Mouse (Mus musculus) hematopoietic stem cell, adult 5-6 weeks (primary cell): ENCODE measurements at regions not wholly inside any gene's neighbourhood (a gene's known extent, or its start where the extent isn't known, plus 50 kb on each side); places are given as distances from the start of the nearest gene placed in this dataset.

Experiments
- ATAC-seq, 2 experiments: fragments of 125-278 bp in 1 of 2; replicated peaks in 1 of 2; 2 replicates each; pipeline ENCODE4 v1.8.0; 2016 to 2017; ENCODE audit warnings: inconsistent platforms in 2 of 2, mild to moderate bottlenecking in 2 of 2, moderate number of reproducible peaks in 2 of 2, low read depth in 1 of 2, moderate TSS enrichment in 1 of 2; ENCODE audit not compliant: low FRiP score in 2 of 2, poor library complexity in 2 of 2, severe bottlenecking in 2 of 2, insufficient read depth in 1 of 2, low TSS enrichment in 1 of 2

DNA sequence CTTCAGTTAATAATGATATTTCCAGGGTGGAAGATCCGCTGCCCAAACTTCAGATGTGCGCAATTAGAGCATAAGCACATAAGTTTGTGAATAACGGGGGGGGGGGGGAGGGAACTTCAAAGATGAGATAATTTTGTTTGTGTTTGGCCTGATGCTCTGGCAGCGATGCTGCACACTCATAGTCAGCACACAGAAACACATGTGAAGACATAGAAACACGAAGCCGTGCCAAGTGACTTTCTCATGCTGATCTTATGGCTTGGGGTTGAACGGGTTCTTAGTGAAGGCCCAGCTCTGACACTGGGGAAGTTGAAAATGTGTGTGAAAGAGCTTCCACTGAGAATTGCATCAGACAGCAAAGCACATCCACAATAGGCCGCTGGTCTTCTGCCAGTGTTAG is 190.2 kb upstream of the Tbx18 start:
- ATAC-seq, result no peak

DNA sequence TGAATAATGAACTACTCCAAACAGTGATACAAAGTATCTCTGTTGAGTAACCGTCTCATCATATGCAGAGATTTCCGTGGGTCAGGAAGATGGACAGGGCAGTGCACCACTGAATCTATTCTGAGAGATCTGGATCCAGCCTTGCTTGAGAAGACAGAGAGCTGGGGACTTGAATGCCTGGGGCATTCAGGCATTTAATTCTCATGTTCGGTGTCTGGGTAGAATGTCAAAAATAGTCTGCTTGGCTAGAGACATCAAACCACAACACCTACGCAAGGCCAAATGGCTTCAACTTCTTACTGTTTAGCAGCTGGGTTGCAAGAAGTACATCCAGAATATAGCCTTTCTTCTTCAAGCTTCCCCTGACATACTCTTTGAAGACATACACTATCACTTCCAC is 194.1 kb upstream of the Tbx18 start:
- ATAC-seq, result 0 out of 4 replicates have a peak, but pooled peaks of 1 of the 2 experiments have one; percentile 12

DNA sequence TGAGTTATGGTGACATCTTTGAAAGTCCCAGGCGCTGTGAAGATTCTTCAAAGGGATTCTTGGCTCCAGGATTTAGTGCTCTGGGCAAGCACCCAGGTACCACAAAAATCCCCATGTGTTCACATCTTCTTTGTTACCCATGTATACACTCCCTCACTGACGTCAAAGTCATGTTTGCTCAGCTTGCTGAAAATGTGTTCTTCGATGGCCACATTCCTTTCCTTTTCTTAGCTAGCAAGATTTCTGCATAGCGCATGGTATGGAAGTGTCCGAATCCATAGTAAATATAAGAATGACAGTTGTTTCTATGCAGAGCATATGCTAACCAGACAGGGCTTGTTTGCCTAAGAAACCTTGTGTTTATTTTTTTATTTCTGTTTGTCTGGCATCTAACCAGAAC is 202.2 kb upstream of the Tbx18 start:
- no peak for ATAC-seq

DNA sequence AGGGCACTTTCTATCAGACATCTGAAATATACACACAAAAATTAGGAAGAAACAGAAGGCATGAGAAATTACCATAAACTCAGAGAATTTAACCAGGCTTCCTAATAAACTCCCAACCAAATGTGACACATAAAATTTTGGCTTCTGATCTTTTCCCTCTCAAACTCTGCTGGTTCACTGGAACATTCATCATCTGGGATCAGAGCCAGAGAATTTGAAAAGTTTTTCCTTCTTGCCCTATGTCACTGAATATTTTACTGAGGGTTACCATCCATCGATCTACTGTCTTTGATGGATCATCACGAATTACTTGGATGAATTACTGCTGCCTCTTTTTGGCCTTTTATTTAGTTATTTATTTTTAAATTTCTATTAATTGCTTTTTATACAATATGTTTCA is 221.4 kb upstream of the Tbx18 start:
- ATAC-seq, result no peak

DNA sequence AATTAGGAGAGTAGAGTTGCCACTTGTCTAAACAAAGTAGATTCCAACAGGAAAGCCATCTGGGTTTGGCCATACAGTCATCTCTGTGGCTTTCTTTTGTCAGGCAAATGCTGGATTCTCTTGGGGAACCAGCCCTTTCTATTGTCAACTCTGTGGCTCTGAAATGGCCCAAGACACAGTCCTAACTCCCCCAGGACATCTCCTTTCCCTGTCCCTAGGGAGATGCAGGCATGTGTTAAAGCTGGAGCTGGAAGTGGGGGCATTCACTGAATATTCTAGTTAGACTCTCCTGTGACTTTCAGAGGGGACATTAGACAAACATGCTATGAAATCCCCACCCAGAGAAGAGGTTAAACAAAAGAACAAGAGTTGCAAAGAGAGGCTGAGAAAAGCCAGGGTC is 223.9 kb upstream of the Tbx18 start:
- ATAC-seq, result no peak

DNA sequence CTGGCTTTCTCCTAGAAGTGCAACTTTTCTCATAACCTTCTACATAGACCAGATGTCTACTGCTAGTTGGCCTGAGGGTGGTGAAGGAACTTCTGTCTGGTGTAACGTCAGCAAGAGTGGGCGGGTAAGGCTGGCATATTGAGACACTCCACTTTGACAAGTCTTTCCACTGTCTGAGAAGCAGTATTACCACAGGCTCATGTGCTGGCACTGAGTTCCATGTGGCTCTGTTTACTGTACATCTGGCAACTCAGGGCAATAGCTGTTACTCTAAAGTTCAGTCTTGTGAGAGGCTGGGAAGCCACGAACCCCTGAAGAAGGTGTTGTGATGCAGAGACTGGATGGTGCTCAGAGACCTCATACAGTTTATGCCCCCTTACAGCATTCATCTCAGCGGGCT is 230.7 kb upstream of the Tbx18 start:
- no peak for ATAC-seq

DNA sequence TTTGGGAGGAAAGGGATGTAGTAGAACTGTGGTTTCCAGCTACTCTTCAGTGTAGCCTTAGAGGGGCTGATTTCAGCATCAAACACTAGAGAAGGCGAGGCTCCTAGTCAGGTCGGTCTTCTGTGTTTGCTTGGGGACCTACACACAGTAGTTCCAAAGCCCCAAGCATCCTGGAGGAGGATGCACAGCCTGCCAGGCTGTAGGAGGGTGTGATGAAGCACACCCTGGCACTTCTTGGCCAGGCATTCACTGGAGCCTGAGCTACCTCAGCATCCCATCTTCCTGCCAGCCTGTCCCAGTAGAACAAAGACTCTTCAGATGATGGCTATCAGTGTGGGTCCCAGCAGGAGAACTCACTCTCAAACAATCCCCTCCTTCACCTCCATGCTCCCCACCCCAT is 233.4 kb upstream of the Tbx18 start:
- ATAC-seq, result no peak

DNA sequence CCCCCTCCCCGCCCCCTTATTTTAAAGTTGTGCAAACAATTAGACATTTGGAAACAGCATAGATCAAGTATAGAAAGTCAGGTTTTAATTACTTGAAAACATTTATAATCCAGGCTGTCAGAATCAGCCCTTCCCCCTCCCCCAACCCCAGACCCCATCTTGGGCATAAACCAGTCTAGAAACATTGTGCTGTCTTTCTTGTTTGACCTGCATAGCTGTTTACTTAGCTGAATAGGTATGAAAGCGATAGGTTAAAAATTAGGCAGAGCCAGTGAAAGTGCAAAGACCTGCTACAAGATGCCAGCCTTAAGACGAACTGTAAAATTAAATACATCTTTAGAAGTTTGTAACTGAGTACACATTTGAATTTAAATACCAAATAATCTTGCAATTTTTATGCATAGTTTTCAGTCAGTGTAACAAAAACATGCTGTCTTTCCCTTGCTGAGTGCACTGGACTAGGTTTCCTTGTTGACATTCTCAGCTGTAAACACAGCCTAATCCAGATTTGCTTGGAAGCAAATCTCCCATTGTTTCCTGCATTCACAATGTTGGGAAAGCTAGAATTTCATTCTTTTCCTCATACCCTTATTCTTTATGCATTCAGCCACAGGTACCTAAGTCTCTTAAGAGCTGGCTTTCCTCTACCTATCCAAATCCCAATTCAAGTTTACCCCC is 234.2 kb upstream of the Tbx18 start:
- ATAC-seq, result no peak

DNA sequence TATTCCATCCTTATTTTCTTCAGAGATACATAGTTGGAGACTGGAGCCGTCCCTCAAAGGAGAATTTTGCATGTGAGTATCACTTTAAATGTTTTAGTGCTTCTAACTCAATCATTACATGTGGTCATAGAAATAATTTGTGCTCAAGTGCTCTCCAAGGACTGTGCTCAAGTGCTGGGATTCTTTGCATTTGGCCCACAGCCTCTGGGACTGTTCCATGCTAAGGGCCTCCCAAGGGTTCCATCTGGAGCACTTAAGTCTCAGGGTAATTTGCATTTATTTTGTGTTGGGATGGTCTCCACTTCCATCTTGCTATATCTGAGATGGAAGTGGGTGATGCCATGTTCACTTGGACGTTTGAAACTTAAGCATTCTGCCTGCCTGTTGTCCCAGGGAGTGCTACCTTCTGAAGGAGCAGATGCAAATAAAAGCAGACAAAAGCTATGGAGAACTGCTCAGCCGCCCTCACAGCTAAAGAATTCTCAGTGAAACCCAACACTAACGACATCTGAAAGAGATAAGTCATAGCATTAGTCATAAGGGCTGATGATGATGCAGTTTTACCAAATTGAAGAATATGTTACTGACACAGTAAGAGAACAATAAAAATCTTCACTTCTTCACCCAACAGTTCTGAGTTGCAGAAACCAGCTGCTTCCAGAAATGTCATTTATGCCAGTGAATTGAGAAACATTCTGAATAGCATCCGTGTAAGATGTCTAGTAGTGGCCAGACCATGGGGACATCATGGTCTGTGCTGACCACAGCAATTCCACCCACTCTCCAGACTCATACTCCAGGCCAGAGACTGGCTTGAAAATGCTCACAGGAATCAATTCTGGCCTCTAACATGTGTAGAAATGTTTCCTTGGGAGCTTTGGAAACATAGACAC is 237.4 kb upstream of the Tbx18 start:
- ATAC-seq, result no peak

DNA sequence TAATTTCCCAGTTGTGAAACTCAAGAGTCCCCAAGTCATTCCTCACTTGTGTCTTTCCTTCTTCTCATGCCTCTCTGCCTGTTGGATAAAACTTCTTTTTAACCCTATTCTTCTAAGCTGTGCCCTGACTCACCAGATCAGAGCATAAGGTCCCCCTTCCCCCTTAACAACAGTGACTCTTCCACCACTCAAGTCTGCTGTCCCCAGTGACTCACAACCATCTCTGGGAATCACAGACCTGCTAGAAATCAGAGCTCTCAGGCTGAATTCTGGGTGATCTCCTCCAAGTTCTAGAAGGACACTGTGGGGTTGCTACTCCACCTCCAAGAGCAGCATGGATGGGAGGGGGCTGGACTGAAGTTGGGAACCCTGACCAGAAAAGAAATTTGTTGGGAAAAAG is 239.5 kb upstream of the Tbx18 start:
- ATAC-seq, result no peak

DNA sequence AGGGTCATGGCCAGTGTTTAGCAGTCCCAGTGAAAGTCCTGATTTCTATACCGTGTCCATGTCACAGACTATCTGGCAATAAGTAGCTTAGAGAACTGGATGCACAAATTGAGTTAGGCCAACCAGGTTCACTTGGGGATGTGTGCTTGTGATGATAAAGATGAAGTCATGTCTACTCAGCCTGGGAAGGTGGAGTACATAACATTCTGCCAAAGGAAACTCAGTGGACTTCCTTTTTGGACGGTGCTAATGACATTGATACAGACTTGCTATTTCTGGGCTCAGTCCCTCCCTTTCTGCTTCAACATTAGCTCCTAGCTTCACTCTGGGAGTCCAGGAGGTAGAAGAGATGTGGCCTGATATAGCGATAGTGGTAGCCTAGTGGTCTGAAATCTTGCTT is 240.7 kb upstream of the Tbx18 start:
- ATAC-seq, result no peak

DNA sequence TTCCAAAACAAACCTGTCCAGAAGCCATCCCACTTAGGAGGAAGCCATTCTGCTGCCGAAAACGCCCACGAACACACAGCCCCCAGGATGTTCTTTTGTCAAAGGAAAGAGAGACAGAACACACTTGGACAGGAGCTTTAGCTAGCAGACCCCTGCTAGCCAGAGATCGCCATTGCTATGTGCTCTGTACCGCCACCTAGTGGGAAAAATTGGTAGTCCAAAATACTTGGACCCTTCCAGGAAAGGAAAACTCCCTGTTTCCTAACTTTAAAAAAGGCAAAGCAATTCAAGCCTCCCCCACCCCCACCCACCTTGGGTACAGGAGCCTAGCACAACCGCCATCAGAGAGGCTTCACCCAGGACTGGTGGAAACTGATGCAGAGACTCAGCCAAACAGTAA is 242.5 kb upstream of the Tbx18 start:
- no peak for ATAC-seq

DNA sequence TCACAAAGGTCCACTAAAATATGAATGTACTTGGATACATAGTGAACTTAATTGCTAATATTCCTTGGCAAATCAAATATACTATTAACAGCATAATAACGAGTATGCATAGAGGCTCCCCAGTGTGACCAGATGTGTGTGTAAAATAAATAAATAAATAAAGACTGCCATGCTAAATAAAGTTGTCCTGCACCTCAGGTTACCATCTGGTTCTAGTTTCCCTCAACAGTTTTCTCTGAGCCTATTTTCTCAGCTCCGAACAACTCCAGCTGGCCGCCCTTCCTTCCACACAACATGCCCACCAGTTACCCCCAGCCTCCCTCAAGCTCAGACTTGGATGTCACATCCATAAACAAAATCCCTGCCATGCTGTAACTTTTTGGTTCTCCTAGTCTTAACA is 253.8 kb upstream of the Tbx18 start:
- no peak for ATAC-seq

DNA sequence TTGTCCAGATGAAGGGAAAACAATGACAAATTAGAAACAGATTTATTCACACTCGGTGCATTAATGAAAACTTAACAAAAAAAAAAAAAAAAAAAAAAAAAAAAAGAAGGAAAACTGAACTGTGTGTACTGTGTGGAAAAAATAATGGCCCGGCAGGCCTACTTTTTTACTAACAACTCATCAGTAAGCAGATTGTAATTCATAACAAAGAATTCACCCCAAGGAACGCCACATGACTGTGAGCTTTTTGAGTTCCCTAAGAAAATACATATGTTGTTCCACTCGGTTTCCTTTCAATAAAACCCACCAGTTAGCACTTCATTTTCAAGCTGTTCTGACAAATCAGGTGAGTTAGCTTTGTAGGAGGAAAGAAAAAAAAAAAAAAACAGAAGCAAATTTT is 254.4 kb upstream of the Tbx18 start:
- ATAC-seq, result no peak

DNA sequence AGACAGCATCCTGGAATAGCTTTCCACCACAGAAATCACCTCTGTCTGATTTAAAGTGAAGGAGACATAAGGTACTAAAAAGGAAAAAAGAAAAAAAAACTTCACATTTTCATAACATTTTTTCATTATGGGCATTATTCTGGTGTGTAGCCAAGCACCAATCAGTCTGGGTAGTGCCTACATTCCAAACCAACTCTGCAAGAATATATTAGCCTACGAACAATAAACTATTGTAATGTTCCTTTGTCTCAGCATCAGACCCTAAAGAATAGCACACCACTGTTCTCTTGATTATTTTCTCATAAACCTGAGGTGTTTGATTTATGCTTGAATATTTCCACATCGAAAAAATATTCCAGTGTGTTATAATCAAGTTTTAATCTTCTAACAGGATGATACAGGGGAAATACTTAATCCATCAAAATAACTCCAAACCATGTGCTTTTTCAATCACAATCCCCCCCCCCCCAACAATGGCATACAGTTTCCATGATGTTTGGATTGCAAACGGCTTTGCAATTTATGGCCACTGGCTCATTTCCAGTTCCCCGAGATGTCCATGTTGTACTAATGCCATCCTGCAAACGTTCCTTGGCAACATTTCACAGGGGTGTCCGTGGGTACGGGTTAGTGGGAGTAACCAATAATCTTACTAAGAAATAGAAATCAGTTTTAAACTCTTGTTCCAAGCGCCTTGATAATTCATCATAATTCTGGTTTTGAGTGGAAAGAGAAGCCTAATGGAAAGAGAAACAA is 275.1 kb upstream of the Tbx18 start:
- ATAC-seq, result no peak

DNA sequence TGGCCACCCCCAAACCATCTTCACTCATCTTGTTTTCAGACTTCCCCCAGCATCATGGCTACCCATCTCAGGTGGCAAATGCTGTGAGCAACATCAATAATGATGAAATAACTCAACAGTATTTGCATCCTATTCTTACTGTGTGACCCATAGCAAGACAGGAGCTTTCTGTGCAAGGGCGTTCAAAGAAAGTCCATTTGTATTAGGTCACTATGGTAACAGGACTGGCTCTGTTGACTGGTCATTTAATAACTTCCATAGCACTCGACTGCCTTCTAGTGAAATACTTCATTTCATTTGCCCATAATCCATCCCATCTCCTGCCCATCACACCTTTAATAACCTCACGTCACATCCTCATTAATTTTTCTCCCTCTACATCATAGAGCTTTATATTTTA is 292.7 kb upstream of the Tbx18 start:
- no peak for ATAC-seq

DNA sequence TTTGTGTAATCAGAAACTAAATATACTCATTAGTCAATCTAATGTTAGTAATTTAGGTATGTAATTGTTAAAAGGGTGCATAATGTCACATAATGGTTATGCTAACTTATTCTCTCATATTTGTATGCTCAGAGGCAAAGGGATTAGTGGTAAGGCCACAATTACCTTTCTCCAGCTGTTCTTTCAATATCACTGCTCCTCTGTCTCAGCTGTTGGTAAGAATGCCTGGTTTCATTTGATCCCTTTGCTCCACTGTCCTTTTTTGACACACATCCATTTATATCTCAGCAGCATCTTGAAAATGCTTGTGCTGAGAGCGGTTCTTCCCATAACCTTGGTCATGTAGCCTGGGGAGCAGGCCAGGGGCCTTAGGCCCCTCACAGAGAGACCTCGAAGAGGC is 294.9 kb upstream of the Tbx18 start:
- ATAC-seq, result no peak

DNA sequence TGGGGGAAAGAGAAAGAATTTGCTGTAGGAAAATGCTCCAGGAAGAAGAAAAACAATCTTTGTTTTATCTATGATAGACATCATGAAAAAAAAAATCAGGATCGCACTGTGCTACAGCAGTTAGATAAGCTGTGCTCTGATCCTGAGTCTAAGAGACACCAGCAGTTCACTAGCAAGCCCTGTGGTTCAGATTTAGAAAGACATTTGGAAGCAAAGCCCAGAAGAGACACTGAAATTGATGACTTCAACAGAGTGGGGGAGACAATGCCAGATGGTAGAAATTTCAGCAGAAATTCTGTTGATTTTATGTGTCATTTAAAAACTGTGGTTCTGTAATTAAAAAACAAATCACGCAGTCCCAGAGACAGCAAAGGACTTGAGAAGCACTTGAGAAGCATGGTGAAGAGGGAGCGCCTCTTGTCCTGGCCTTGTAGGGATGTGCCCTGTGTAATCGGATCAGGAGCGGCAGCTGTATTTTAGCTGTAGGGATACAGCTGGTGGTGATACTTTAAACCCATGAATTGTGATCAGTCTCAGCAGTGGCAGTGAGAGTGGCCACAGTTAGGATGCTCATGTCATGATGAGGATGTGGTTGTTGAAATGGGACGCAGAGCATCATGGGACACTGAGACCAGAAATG is 296.4 kb upstream of the Nt5e start:
- ATAC-seq, result no peak
